8 mouse cellular contexts compared by ENCODE assay signal in genomic region chr19:36832951-36833787, GRCm38 (mm10). TPM values are rescaled to one million over a fixed set of nuclear protein-coding genes. Genes with fewer than 3 reads are reported as not detected.
A peak's percentile ranks its signal among the peaks of the same experiment; 100 is the strongest.
DNase-seq lines count a peak whose midpoint lies in the region; ATAC-seq and TF ChIP-seq lines count a peak whose summit lies in the region.

No protein-coding gene starts in this region.

- H3K27ac ChIP-seq in forebrain, embryonic 10.5 days, result peak overlapping the region; percentile 98
- peak overlapping the region; percentile 96 for H3K27ac ChIP-seq in limb, embryonic 11.5 days (replicated peaks; ENCODE audit: low read depth, low read length)
- peak overlapping the region; percentile 90 for H3K27ac ChIP-seq in midbrain, embryonic 11.5 days (ENCODE audit: low read depth, low read length)
- peak overlapping the region; percentile 60 for H3K27ac ChIP-seq in thymus, adult 2 months (ENCODE audit: control insufficient read depth, insufficient read depth, low read length)

- no peak for TF ChIP-seq CTCF in C2C12 (IDR thresholded peaks at IDR 0.05; ENCODE audit: control insufficient read depth, insufficient read depth, insufficient read length)
- TF ChIP-seq CTCF in thymus, adult 2 months (IDR thresholded peaks at IDR 0.05; ENCODE audit: borderline replicate concordance, control insufficient read depth, extremely low read depth, insufficient read depth, low read length, poor library complexity), result no peak

- H3K4me2 ChIP-seq in limb, embryonic 11.5 days (ENCODE audit: low read depth, severe bottlenecking), result peak overlapping the region; percentile 74
- H3K4me2 ChIP-seq in midbrain, embryonic 11.5 days, result peak overlapping the region; percentile 63

- peaks cover 45% of the 10 kb centered on the region for H3K79me2 ChIP-seq in C2C12 (ENCODE audit: control insufficient read depth, insufficient read depth)

- no peak for TF ChIP-seq POLR2A in thymus, adult 2 months (IDR thresholded peaks at IDR 0.05; ENCODE audit: control insufficient read depth, extremely low read depth, insufficient read depth, low read length, poor library complexity)

- no peaks in the 10 kb centered on the region for H3K9me3 ChIP-seq in forebrain, embryonic 10.5 days
- H3K9me3 ChIP-seq in limb, embryonic 11.5 days (ENCODE audit: control insufficient read depth, low read length), result no peaks in the 10 kb centered on the region
- H3K9me3 ChIP-seq in midbrain, embryonic 11.5 days (ENCODE audit: control insufficient read depth, low read length), result no peaks in the 10 kb centered on the region

- peaks cover 6% of the 10 kb centered on the region for H3K36me3 ChIP-seq in C2C12 (ENCODE audit: control insufficient read depth, insufficient read depth)
- H3K36me3 ChIP-seq in forebrain, embryonic 10.5 days (replicated peaks), result peaks cover 4% of the 10 kb centered on the region
- H3K36me3 ChIP-seq in limb, embryonic 11.5 days (ENCODE audit: control insufficient read depth, insufficient read depth, low read length), result peaks cover under 1% of the 10 kb centered on the region
- no peaks in the 10 kb centered on the region for H3K36me3 ChIP-seq in midbrain, embryonic 11.5 days (ENCODE audit: control insufficient read depth, insufficient read depth, low read length)
- H3K36me3 ChIP-seq in thymus, adult 2 months (ENCODE audit: control insufficient read depth, insufficient read depth, low read length), result no peaks in the 10 kb centered on the region

- no peaks in the 10 kb centered on the region for H3K27me3 ChIP-seq in C2C12 (ENCODE audit: control insufficient read depth, insufficient read depth, insufficient read length)
- H3K27me3 ChIP-seq in forebrain, embryonic 10.5 days (ENCODE audit: poor library complexity, severe bottlenecking), result no peaks in the 10 kb centered on the region
- no peaks in the 10 kb centered on the region for H3K27me3 ChIP-seq in limb, embryonic 11.5 days (ENCODE audit: control insufficient read depth, insufficient read depth, low read length)
- no peaks in the 10 kb centered on the region for H3K27me3 ChIP-seq in midbrain, embryonic 11.5 days (ENCODE audit: control insufficient read depth, insufficient read depth, low read length)
- H3K27me3 ChIP-seq in thymus, adult 2 months (ENCODE audit: control insufficient read depth, insufficient read depth, low read length), result no peaks in the 10 kb centered on the region

- peak; percentile 70 for DNase-seq in adrenal gland, postnatal 14 days
- peak; percentile 37 for DNase-seq in forebrain, embryonic 10.5 days (ENCODE audit: extremely low spot score, low spot score)
- peak; percentile 68 for DNase-seq in heart, postnatal 4 days
- DNase-seq in limb, embryonic 11.5 days (ENCODE audit: low spot score), result peak; percentile 61
- DNase-seq in midbrain, embryonic 11.5 days (ENCODE audit: low spot score, missing footprints), result peak; percentile 88
- DNase-seq in thymus, adult 2 months, result peak; percentile 36
- no peak for DNase-seq in layer of hippocampus, postnatal 14 days (ENCODE audit: low spot score in 2 of 2)

- WGBS in forebrain, embryonic 10.5 days, result 6% methylated on average over 19 of the region's 19 CpGs
- WGBS in limb, embryonic 11.5 days, result 7% methylated on average over 19 of the region's 19 CpGs
- 8% methylated on average over 19 of the region's 19 CpGs for WGBS in midbrain, embryonic 11.5 days
- 16% methylated on average over 19 of the region's 19 CpGs for WGBS in thymus, adult 2 months

- peak overlapping the region; percentile 78 for H3K4me3 ChIP-seq in C2C12 (ENCODE audit: insufficient read depth, poor library complexity, severe bottlenecking)
- peak overlapping the region; percentile 95 for H3K4me3 ChIP-seq in forebrain, embryonic 10.5 days
- peak overlapping the region; percentile 93 for H3K4me3 ChIP-seq in limb, embryonic 11.5 days (ENCODE audit: low read depth, low read length)
- H3K4me3 ChIP-seq in midbrain, embryonic 11.5 days (ENCODE audit: low read depth, low read length), result peak overlapping the region; percentile 99
- peak overlapping the region; percentile 91 for H3K4me3 ChIP-seq in thymus, adult 2 months (ENCODE audit: control insufficient read depth, insufficient read depth, low read length)

- no peak for ATAC-seq in limb, embryonic 11.5 days (ENCODE audit: insufficient number of reproducible peaks, low FRiP score, low TSS enrichment, low read depth)
- peak; percentile 41 for ATAC-seq in midbrain, embryonic 11.5 days (ENCODE audit: low FRiP score)

- peak overlapping the region; percentile 38 for H3ac ChIP-seq in C2C12 (ENCODE audit: control insufficient read depth, insufficient read length, low read depth)

- H3K4me1 ChIP-seq in forebrain, embryonic 10.5 days, result peaks cover 28% of the 10 kb centered on the region
- peaks cover 6% of the 10 kb centered on the region for H3K4me1 ChIP-seq in limb, embryonic 11.5 days (ENCODE audit: control insufficient read depth, insufficient read depth, low read length)
- peaks cover 15% of the 10 kb centered on the region for H3K4me1 ChIP-seq in midbrain, embryonic 11.5 days (ENCODE audit: control insufficient read depth, insufficient read depth, low read length)
- H3K4me1 ChIP-seq in thymus, adult 2 months (replicated peaks; ENCODE audit: control insufficient read depth, insufficient read depth, low read length), result peaks cover 9% of the 10 kb centered on the region

- peak overlapping the region; percentile 97 for H3K9ac ChIP-seq in limb, embryonic 11.5 days (ENCODE audit: low read length)
- peak overlapping the region; percentile 97 for H3K9ac ChIP-seq in midbrain, embryonic 11.5 days (ENCODE audit: low read length)

- H3K79me3 ChIP-seq in C2C12 (ENCODE audit: low read depth), result peaks cover 35% of the 10 kb centered on the region

TF ChIP-seq in C2C12, 6 proteins besides CTCF, POLR2A, EP300 and RAD21:
- TF ChIP-seq CEBPB (IDR thresholded peaks at IDR 0.05; ENCODE audit: low read depth), result no peak
- no peak for TF ChIP-seq MYOG (IDR thresholded peaks at IDR 0.05; ENCODE audit: control insufficient read depth, extremely low read depth, insufficient read length)
- TF ChIP-seq MYOD1 (IDR thresholded peaks at IDR 0.05; ENCODE audit: control insufficient read depth, insufficient read length, low read depth), result no peak
- TF ChIP-seq MAX (IDR thresholded peaks at IDR 0.05), result no peak
- no peak for TF ChIP-seq FOSL1 (IDR thresholded peaks at IDR 0.05; ENCODE audit: insufficient read depth, low read length, poor library complexity, severe bottlenecking)
- no peak for TF ChIP-seq USF1 (IDR thresholded peaks at IDR 0.05; ENCODE audit: low read depth)

RNA-seq across cellular contexts. Expression of gene Tnks2, which starts 0.9 kb away (rescaled TPM):
- polyA plus RNA-seq in C2C12 (2012; fragmentation: generic; extraction: Trizol), result 24.1 TPM
- 111 and 124 TPM in 2 replicates for total RNA-seq in adrenal gland, postnatal 14 days (2021)
- polyA plus RNA-seq in forebrain, embryonic 10.5 days (2016; fragmentation: Nextera tagmentation; extraction: Ambion mirVana), result 48.5 and 52.5 TPM in 2 replicates
- 100 to 1,000 TPM; 109 to 113 TPM for total RNA-seq in heart, postnatal 4 days (2021)
- polyA plus RNA-seq in limb, embryonic 11.5 days (2014; fragmentation: Nextera tagmentation; extraction: Ambion mirVana), result 80.1 and 86.4 TPM in 2 replicates
- polyA plus RNA-seq in midbrain, embryonic 11.5 days (2014; fragmentation: Nextera tagmentation; extraction: Ambion mirVana), result 76.3 and 81.3 TPM in 2 replicates
- 46.0 and 52.9 TPM in 2 replicates for polyA plus RNA-seq in thymus, adult 2 months (2012; rRNA removed)
- 100 to 1,000 TPM; 137 to 138 TPM for total RNA-seq in layer of hippocampus, postnatal 14 days (2021)

Comparison
In these comparisons a context has a peak if more than half of its experiments do, and no peak if none do; other contexts are left out.
1. DNase-seq: peak in adrenal gland, postnatal 14 days (single experiment), forebrain, embryonic 10.5 days (single experiment), heart, postnatal 4 days (single experiment), limb, embryonic 11.5 days (single experiment), midbrain, embryonic 11.5 days (single experiment) and thymus, adult 2 months (single experiment); none in layer of hippocampus, postnatal 14 days (0 of 2).
2. Peak in every context shown above with its lines, with median percentiles within 50 percentile points of each other: H3K4me3 ChIP-seq and H3K27ac ChIP-seq.